Mouse (Mus musculus) MEL (cell line): ENCODE results near the gene Rsbn1l.

Experiments used
- BHLHE40 ChIP-seq: IDR thresholded peaks from 2 replicates; pipeline ENCODE4 v1.6.1; 2012; ENCODE audit warnings: low read depth, mild to moderate bottlenecking, inconsistent platforms, low read length, improper control_type of control experiment, borderline replicate concordance
- CTCF ChIP-seq, 3 experiments: IDR thresholded peaks in 2 of 3; conservative IDR thresholded peaks in 1 of 3; 2 replicates each; pipeline ENCODE4 v1.5.1; 2011 to 2012; ENCODE audit warnings: low read length in 3 of 3, low read depth in 2 of 3, mild to moderate bottlenecking in 2 of 3, improper control_type of control experiment in 1 of 3, inconsistent platforms in 1 of 3, mixed read lengths in 1 of 3, moderate library complexity in 1 of 3; ENCODE audit not compliant: control insufficient read depth in 1 of 3, insufficient read depth in 1 of 3, poor library complexity in 1 of 3, severe bottlenecking in 1 of 3
- POLR2A ChIP-seq, 2 experiments: IDR thresholded peaks; 2 replicates each; pipeline ENCODE4 v1.6.1; 2011 to 2012; ENCODE audit warnings: low read length in 2 of 2, mild to moderate bottlenecking in 2 of 2, control low read depth in 1 of 2, improper control_type of control experiment in 1 of 2, low read depth in 1 of 2, moderate library complexity in 1 of 2; ENCODE audit not compliant: control insufficient read depth in 1 of 2, insufficient read depth in 1 of 2, poor library complexity in 1 of 2
- POLR2AphosphoS2 ChIP-seq: IDR thresholded peaks from 2 replicates; pipeline ENCODE4 v1.6.1; 2011; ENCODE audit warnings: low read length, improper control_type of control experiment
- SMC3 ChIP-seq: IDR thresholded peaks from 2 replicates; pipeline ENCODE4 v1.6.1; 2011; ENCODE audit warnings: low read depth, low read length, improper control_type of control experiment
- USF2 ChIP-seq, 2 experiments: IDR thresholded peaks; 2 replicates each; pipeline ENCODE4 v1.6.1; 2011 to 2012; ENCODE audit warnings: improper control_type of control experiment in 2 of 2, low read length in 2 of 2, borderline replicate concordance in 1 of 2, inconsistent platforms in 1 of 2, low read depth in 1 of 2, mild to moderate bottlenecking in 1 of 2; ENCODE audit not compliant: insufficient read depth in 1 of 2

- TF ChIP-seq POLR2A (IDR thresholded peaks at IDR 0.05; ENCODE audit: control insufficient read depth in 1 of 2, insufficient read depth in 1 of 2, low read depth in 1 of 2, low read length in 2 of 2, poor library complexity in 1 of 2) (no peak), CTCF (IDR thresholded peaks at IDR 0.05 in 2 of 3, conservative IDR thresholded peaks at IDR 0.05 in 1 of 3; ENCODE audit: control insufficient read depth in 1 of 3, insufficient read depth in 1 of 3, low read depth in 2 of 3, low read length in 3 of 3, poor library complexity in 1 of 3, severe bottlenecking in 1 of 3) (no peak), BHLHE40 (no peak), POLR2AphosphoS2 (no peak), SMC3 (no peak), USF2 (IDR thresholded peaks at IDR 0.05; ENCODE audit: borderline replicate concordance in 1 of 2, insufficient read depth in 1 of 2, low read depth in 1 of 2, low read length in 2 of 2) (no peak)
Measured at GRCm38 (mm10) chr5:20955114-20955835, 923 bp downstream of the Rsbn1l start.
